Mouse (Mus musculus): ENCODE measurements around the gene Cyp1a1.
A peak's percentile ranks its signal among the peaks of the same experiment; 100 is the strongest.
"Not testable (repeated sequence)": the region's sequence is repeated elsewhere in the genome, so short reads cannot be mapped to it uniquely, and the experiment has no call there.

Cyp1a1 gene

GRCm38 (mm10) chr9:57708068-57708719, 20.5 kb downstream of the Cyp1a1 start, which contains the start of gene Edc3:
Edc3 (plus strand) TSS chr9:57708540.
- DNase-seq, result peak; percentile 79

- DNase-seq, result peak; percentile 51
Measured at GRCm38 (mm10) chr9:57708720-57709274, 21.1 kb downstream of the Cyp1a1 start.

GRCm38 (mm10) chr9:57710214-57710613, 22.5 kb downstream of the Cyp1a1 start:
- DNase-seq, result not testable (repeated sequence)

GRCm38 (mm10) chr9:57712194-57712593, 24.5 kb downstream of the Cyp1a1 start:
- DNase-seq, result no peak

GRCm38 (mm10) chr9:57718408-57718807, 30.7 kb downstream of the Cyp1a1 start:
- peak; percentile 43 for DNase-seq

- DNase-seq, result no peak
Measured at GRCm38 (mm10) chr9:57720736-57721135, 33.0 kb downstream of the Cyp1a1 start.

- DNase-seq, result no peak
Measured at GRCm38 (mm10) chr9:57722371-57722770, 34.6 kb downstream of the Cyp1a1 start.

GRCm38 (mm10) chr9:57723315-57723715, 35.6 kb downstream of the Cyp1a1 start:
- peak; percentile 45 for DNase-seq

GRCm38 (mm10) chr9:57723796-57724195, 36.1 kb downstream of the Cyp1a1 start:
- no peak for DNase-seq

- no peak for DNase-seq
Measured at GRCm38 (mm10) chr9:57724701-57725100, 37.0 kb downstream of the Cyp1a1 start.

- peak; percentile 38 for DNase-seq
Measured at GRCm38 (mm10) chr9:57728312-57728711, 40.6 kb downstream of the Cyp1a1 start.

- no peak for DNase-seq
Measured at GRCm38 (mm10) chr9:57733606-57734005, 45.9 kb downstream of the Cyp1a1 start.

- no peak for DNase-seq
Measured at GRCm38 (mm10) chr9:57739863-57740262, 52.1 kb downstream of the Cyp1a1 start.

- peak; percentile 52 for DNase-seq
Measured at GRCm38 (mm10) chr9:57744462-57745091, 56.8 kb downstream of the Cyp1a1 start.

GRCm38 (mm10) chr9:57747067-57747466, 59.3 kb downstream of the Cyp1a1 start:
- DNase-seq, result no peak

- DNase-seq, result peak; percentile 61
Measured at GRCm38 (mm10) chr9:57748137-57748536, 60.4 kb downstream of the Cyp1a1 start.

GRCm38 (mm10) chr9:57748831-57749230, 61.1 kb downstream of the Cyp1a1 start:
- DNase-seq, result no peak

GRCm38 (mm10) chr9:57750901-57751300, 63.2 kb downstream of the Cyp1a1 start:
- no peak for DNase-seq

Data from cerebellum, adult 11 months (tissue).